Mouse (Mus musculus) CH12.LX (cell line): ENCODE measurements around the gene Ythdf1. TPM values are rescaled to one million over a fixed set of nuclear protein-coding genes. Genes with fewer than 3 reads are reported as not detected.

Experiments used
- DNase-seq: peaks from one replicate; pipeline ENCODE4 v3.0.0-alpha.2; 2013; ENCODE audit errors: extremely low read depth
- H3K27ac ChIP-seq: 2 replicates; pipeline ENCODE4 v1.5.1; 2012; ENCODE audit warnings: low read depth, mild to moderate bottlenecking, control low read depth, moderate library complexity; ENCODE audit not compliant: insufficient read depth
- H3K27me3 ChIP-seq: replicated peaks from 2 replicates; pipeline ENCODE3; 2012; ENCODE audit warnings: inconsistent platforms
- H3K36me3 ChIP-seq, 2 experiments: replicated peaks in 1 of 2; 2 replicates each; pipeline versions ENCODE3 to v1.6.1; 2012; ENCODE audit warnings: inconsistent platforms in 1 of 2, low read length in 1 of 2, mild to moderate bottlenecking in 1 of 2, mixed read lengths in 1 of 2, moderate library complexity in 1 of 2; ENCODE audit not compliant: control insufficient read depth in 1 of 2, insufficient read depth in 1 of 2
- H3K4me1 ChIP-seq, 2 experiments: 2 replicates each; pipeline ENCODE4 v1.6.1; 2012; ENCODE audit warnings: inconsistent platforms in 1 of 2, moderate library complexity in 1 of 2; ENCODE audit not compliant: insufficient read depth in 2 of 2, control insufficient read depth in 1 of 2
- H3K4me2 ChIP-seq: 2 replicates; pipeline ENCODE4 v1.6.1; 2012; ENCODE audit warnings: low read depth, mild to moderate bottlenecking, control low read depth; ENCODE audit not compliant: poor library complexity, insufficient read depth, severe bottlenecking
- H3K4me3 ChIP-seq, 3 experiments: fragments of 150-350 bp in 1 of 3; sonication (generic) in 1 of 3; replicated peaks in 1 of 3; 2 replicates each; pipeline versions ENCODE3 to v1.5.1; 2011 to 2012; ENCODE audit warnings: low read depth in 2 of 3, low read length in 2 of 3, mild to moderate bottlenecking in 2 of 3, moderate library complexity in 2 of 3, control low read depth in 1 of 3, improper control_type of control experiment in 1 of 3, inconsistent platforms in 1 of 3, mixed read lengths in 1 of 3; ENCODE audit not compliant: poor library complexity in 1 of 3
- H3K79me2 ChIP-seq: replicated peaks from 2 replicates; pipeline ENCODE4 v1.6.1; 2012; ENCODE audit warnings: mild to moderate bottlenecking, moderate library complexity; ENCODE audit not compliant: control insufficient read depth, poor library complexity, insufficient read depth, severe bottlenecking; ENCODE audit errors: extremely low read depth
- H3K9ac ChIP-seq: 2 replicates; pipeline ENCODE4 v1.6.1; 2012; ENCODE audit warnings: low read depth, mild to moderate bottlenecking, control low read depth, moderate library complexity; ENCODE audit not compliant: insufficient read depth
- H3K9me3 ChIP-seq: replicated peaks from 2 replicates; pipeline ENCODE3; 2012; ENCODE audit warnings: low read length, inconsistent platforms, mixed read lengths
- BHLHE40 ChIP-seq: IDR thresholded peaks from 2 replicates; pipeline ENCODE4 v1.6.1; 2011; ENCODE audit warnings: mild to moderate bottlenecking, low read depth, low read length, improper control_type of control experiment
- CHD1 ChIP-seq: IDR thresholded peaks from 2 replicates; pipeline ENCODE4 v1.6.1; 2012; ENCODE audit warnings: low read depth, low read length, improper control_type of control experiment, inconsistent platforms
- CHD2 ChIP-seq: IDR thresholded peaks from 2 replicates; pipeline ENCODE4 v1.6.1; 2011; ENCODE audit warnings: low read length, improper control_type of control experiment
- EP300 ChIP-seq: IDR thresholded peaks from 2 replicates; pipeline ENCODE4 v1.6.1; 2011; ENCODE audit warnings: low read length, improper control_type of control experiment
- ETS1 ChIP-seq: conservative IDR thresholded peaks from 2 replicates; pipeline ENCODE4 v1.6.1; 2012; ENCODE audit warnings: low read depth, mild to moderate bottlenecking, inconsistent platforms, low read length, improper control_type of control experiment, moderate library complexity
- HCFC1 ChIP-seq: IDR thresholded peaks from 2 replicates; pipeline ENCODE4 v1.6.1; 2012; ENCODE audit warnings: low read depth, mild to moderate bottlenecking, inconsistent platforms, low read length, improper control_type of control experiment
- JUND ChIP-seq: conservative IDR thresholded peaks from 2 replicates; pipeline ENCODE4 v1.6.1; 2011; ENCODE audit warnings: low read depth, low read length, improper control_type of control experiment
- KAT2A ChIP-seq: IDR thresholded peaks from 2 replicates; pipeline ENCODE4 v1.6.1; 2012; ENCODE audit warnings: low read length, improper control_type of control experiment, inconsistent platforms; ENCODE audit not compliant: insufficient replicate concordance
- MAX ChIP-seq: IDR thresholded peaks from 2 replicates; pipeline ENCODE4 v1.6.1; 2011; ENCODE audit warnings: low read length, improper control_type of control experiment
- MAZ ChIP-seq: IDR thresholded peaks from 2 replicates; pipeline ENCODE4 v1.6.1; 2012; ENCODE audit warnings: low read depth, mild to moderate bottlenecking, inconsistent platforms, low read length, improper control_type of control experiment, moderate library complexity
- NELFE ChIP-seq: IDR thresholded peaks from 2 replicates; pipeline ENCODE4 v1.6.1; 2011; ENCODE audit warnings: low read depth, low read length, improper control_type of control experiment
- PAX5 ChIP-seq: IDR thresholded peaks from 2 replicates; pipeline ENCODE4 v1.6.1; 2012; ENCODE audit warnings: low read length, inconsistent platforms, mixed read lengths
- POLR2A ChIP-seq: IDR thresholded peaks from 2 replicates; pipeline ENCODE4 v1.6.1; 2011; ENCODE audit warnings: low read depth, mild to moderate bottlenecking, improper control_type of control experiment, low read length
- POLR2AphosphoS2 ChIP-seq: IDR thresholded peaks from 2 replicates; pipeline ENCODE4 v1.6.1; 2011; ENCODE audit warnings: low read depth, low read length, improper control_type of control experiment
- RCOR1 ChIP-seq: conservative IDR thresholded peaks from 2 replicates; pipeline ENCODE4 v1.6.1; 2012; ENCODE audit warnings: low read depth, mild to moderate bottlenecking, inconsistent platforms, low read length, improper control_type of control experiment
- SMC3 ChIP-seq: IDR thresholded peaks from 2 replicates; pipeline ENCODE4 v1.6.1; 2011; ENCODE audit warnings: low read depth, low read length, improper control_type of control experiment
- TBP ChIP-seq: conservative IDR thresholded peaks from 2 replicates; pipeline ENCODE4 v1.6.1; 2011; ENCODE audit warnings: low read depth, low read length, improper control_type of control experiment
- TCF12 ChIP-seq: IDR thresholded peaks from 2 replicates; pipeline ENCODE4 v1.6.1; 2014; ENCODE audit warnings: low read depth, mild to moderate bottlenecking, inconsistent platforms, low read length, improper control_type of control experiment
- UBTF ChIP-seq: IDR thresholded peaks from 2 replicates; pipeline ENCODE4 v1.6.1; 2012; ENCODE audit warnings: low read depth, mild to moderate bottlenecking, inconsistent platforms, low read length, improper control_type of control experiment, moderate library complexity
- USF1 ChIP-seq: IDR thresholded peaks from 2 replicates; pipeline ENCODE4 v1.6.1; 2014; ENCODE audit warnings: low read depth, mild to moderate bottlenecking, inconsistent platforms, low read length, improper control_type of control experiment
- ZC3H11A ChIP-seq: IDR thresholded peaks from 2 replicates; pipeline ENCODE4 v1.6.1; 2012; ENCODE audit warnings: low read depth, mild to moderate bottlenecking, inconsistent platforms, low read length, improper control_type of control experiment
- ZKSCAN1 ChIP-seq: IDR thresholded peaks from 2 replicates; pipeline ENCODE4 v1.6.1; 2012; ENCODE audit warnings: low read depth, inconsistent platforms, low read length, improper control_type of control experiment, borderline replicate concordance
- ZNF384 ChIP-seq: IDR thresholded peaks from 2 replicates; pipeline ENCODE4 v1.6.1; 2012; ENCODE audit warnings: low read depth, low read length, improper control_type of control experiment, inconsistent platforms
- dilution Hi-C: fragments of 300-500 bp; cut with MboI; formaldehyde crosslinking; loops from 2 replicates; pipeline ENCODE4 v1.14.3; 2020; ENCODE audit warnings: low sequenced_read_pairs; ENCODE audit not compliant: extremely low pct_unique_long_range_greater_than_20kb, extremely low pct_ligation_motif_present
- in situ Hi-C: fragments of 300-500 bp; cut with MboI; formaldehyde crosslinking; loops from 3 replicates; pipeline ENCODE4 v1.14.3; 2019; ENCODE audit warnings: low sequenced_read_pairs, low pct_ligation_motif_present, low pct_unique_long_range_greater_than_20kb, mixed read lengths
- polyA plus RNA-seq: library from polyadenylated mRNA; unstranded; fragments of >175 nt; gene quantifications from 2 replicates; pipeline ENCODE4 v1.2.1, GENCODE M21; 2012; ENCODE audit warnings: low read depth; ENCODE audit not compliant: insufficient read length
- total RNA-seq, 2 experiments: library from RNA; depleted of rRNA; stranded (reverse); fragments of 300-350 nt in 1 of 2; fragments of >200 nt in 1 of 2; gene quantifications; 2 replicates each; pipeline ENCODE4 v1.2.3; 2012 to 2014

The Ythdf1 gene
- total and polyA plus RNA-seq, 3 experiments, result 27.5 to 67.0 (median 42.5) TPM

- no peaks in the 10 kb centered on the region for H3K36me3 ChIP-seq
- H3K4me1 ChIP-seq, result no peaks in the 10 kb centered on the region
- in situ Hi-C loops (no loop called here), dilution Hi-C loops (no loop called here)
- H3K27ac ChIP-seq, result no peak overlapping the region
- no peak for DNase-seq
- H3K4me2 ChIP-seq, result no peak overlapping the region
- peaks cover 43% of the 10 kb centered on the region for H3K9me3 ChIP-seq
- no peak overlapping the region for H3K9ac ChIP-seq
- no peaks in the 10 kb centered on the region for H3K79me2 ChIP-seq
- no peak for TF ChIP-seq SMC3
- no peak for TF ChIP-seq ZC3H11A
- TF ChIP-seq POLR2AphosphoS2, result no peak
- TF ChIP-seq BHLHE40, result no peak
- TF ChIP-seq TCF12, result no peak
- TF ChIP-seq ZNF384, result no peak
- TF ChIP-seq USF1, result no peak
- TF ChIP-seq UBTF, result no peak
- no peak for TF ChIP-seq ZKSCAN1
- no peak for TF ChIP-seq PAX5
- TF ChIP-seq EP300, result no peak
- no peak for TF ChIP-seq HCFC1
- TF ChIP-seq MAZ, result no peak
- no peak for TF ChIP-seq MAX
- no peak for TF ChIP-seq ETS1
- TF ChIP-seq CHD1, result no peak
- no peak for TF ChIP-seq RCOR1
- TF ChIP-seq JUND, result no peak
- TF ChIP-seq NELFE, result no peak
- H3K27me3 ChIP-seq, result peaks cover 40% of the 10 kb centered on the region
- no peak overlapping the region for H3K4me3 ChIP-seq
These were observed 28.9 kb downstream of the Ythdf1 start for GRCm38 (mm10) chr2:180891835-180892323.

- H3K4me2 ChIP-seq, result no peak overlapping the region
- H3K79me2 ChIP-seq, result no peaks in the 10 kb centered on the region
- dilution Hi-C loops, result no loop called here
- H3K9me3 ChIP-seq, result peaks cover 43% of the 10 kb centered on the region
- no peak for DNase-seq
- H3K9ac ChIP-seq, result no peak overlapping the region
- no peak overlapping the region for H3K27ac ChIP-seq
- in situ Hi-C loops, result no loop called here
- H3K27me3 ChIP-seq, result peaks cover 40% of the 10 kb centered on the region
- no peaks in the 10 kb centered on the region for H3K36me3 ChIP-seq
- TF ChIP-seq KAT2A (no peak), POLR2AphosphoS2 (no peak), ZNF384 (no peak), MAZ (no peak), USF1 (no peak), POLR2A (no peak), TBP (no peak), BHLHE40 (no peak), CHD2 (no peak), PAX5 (no peak), MAX (no peak), ZC3H11A (no peak), EP300 (no peak)
- TF ChIP-seq, all 38 proteins: peak for 0
- no peak overlapping the region for H3K4me3 ChIP-seq
- no peaks in the 10 kb centered on the region for H3K4me1 ChIP-seq
These were observed 29.5 kb downstream of the Ythdf1 start for GRCm38 (mm10) chr2:180891075-180891834.
